8 mouse cellular contexts compared by ENCODE assay signal in the genomic region with DNA sequence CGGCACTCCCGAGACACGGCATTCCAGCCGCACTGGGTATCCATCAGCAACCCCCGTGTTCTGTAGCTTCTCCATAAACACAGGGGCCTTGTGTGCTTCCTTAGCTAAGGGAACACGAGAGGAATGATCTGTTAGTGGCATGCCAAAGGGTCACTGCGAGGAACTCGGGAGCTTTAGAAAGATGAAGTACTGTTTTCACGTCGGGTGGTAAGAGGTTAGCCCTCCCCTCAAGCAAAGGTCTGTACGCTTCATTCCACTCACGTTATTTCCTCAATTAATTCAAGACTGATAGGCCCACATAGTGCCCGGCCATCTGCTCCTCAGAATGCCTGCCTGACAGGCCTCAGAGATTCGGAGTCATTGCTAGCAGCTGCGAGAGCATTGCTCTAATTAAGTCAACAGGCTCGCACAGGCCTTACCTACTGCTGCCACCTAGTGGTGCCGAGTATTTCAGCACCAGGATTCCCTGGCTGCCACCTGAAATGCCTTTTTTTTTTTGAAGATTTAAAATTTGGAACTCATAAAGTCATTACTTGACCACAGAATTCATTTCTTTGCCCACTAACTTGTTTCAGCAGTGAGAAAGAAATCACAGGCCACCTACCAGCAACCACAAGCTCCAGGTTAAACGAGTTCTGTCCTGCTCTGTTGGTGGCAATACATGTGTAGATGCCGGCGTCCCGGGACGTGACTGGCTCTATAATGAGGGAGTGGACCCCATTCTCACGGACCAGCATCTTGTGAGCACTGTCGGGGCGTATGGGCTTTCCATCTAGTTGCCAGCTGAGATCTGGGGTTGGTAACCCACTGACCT. TPM values are rescaled to one million over a fixed set of nuclear protein-coding genes. Genes with fewer than 3 reads are reported as not detected.
DNase-seq lines count a peak whose midpoint lies in the region; ATAC-seq lines count a peak whose summit lies in the region.

No protein-coding gene starts in this region.

- 0 out of 2 replicates have a peak, but pooled peaks have one; percentile 52 for ATAC-seq in embryonic facial prominence, embryonic 13.5 days (ENCODE audit: insufficient number of reproducible peaks, insufficient read depth, low FRiP score, low TSS enrichment, low read depth)
- peak; percentile 54; the same call in 1 of the 2 replicates for ATAC-seq in liver, embryonic 11.5 days (replicated peaks; ENCODE audit: low FRiP score)
- peak; percentile 93 for ATAC-seq in neural tube, embryonic 13.5 days (ENCODE audit: low read depth)

- peaks cover 86% of the 10 kb centered on the region for H3K36me3 ChIP-seq in embryonic facial prominence, embryonic 13.5 days
- H3K36me3 ChIP-seq in heart, embryonic 10.5 days = peaks cover 92% of the 10 kb centered on the region
- 0 out of 2 replicates have a peak, but pooled peaks cover 2% of the 10 kb centered on the region for H3K36me3 ChIP-seq in liver, embryonic 11.5 days (ENCODE audit: control insufficient read depth, insufficient read depth, low read length)
- peaks cover 16% of the 10 kb centered on the region; the same call in 1 of the 2 replicates for H3K36me3 ChIP-seq in neural tube, embryonic 13.5 days

- H3K9me3 ChIP-seq in embryonic facial prominence, embryonic 13.5 days = no peaks in the 10 kb centered on the region
- no peaks in the 10 kb centered on the region for H3K9me3 ChIP-seq in heart, embryonic 10.5 days
- no peaks in the 10 kb centered on the region for H3K9me3 ChIP-seq in liver, embryonic 11.5 days (ENCODE audit: control insufficient read depth, low read length)
- H3K9me3 ChIP-seq in neural tube, embryonic 13.5 days = no peaks in the 10 kb centered on the region

- no peak overlapping the region for H3K4me3 ChIP-seq in embryonic facial prominence, embryonic 13.5 days
- no peak overlapping the region for H3K4me3 ChIP-seq in heart, embryonic 10.5 days
- no peak overlapping the region for H3K4me3 ChIP-seq in liver, embryonic 11.5 days (ENCODE audit: low read depth, low read length)
- peak overlapping the region; percentile 27 for H3K4me3 ChIP-seq in neural tube, embryonic 13.5 days

- H3K4me2 ChIP-seq in embryonic facial prominence, embryonic 13.5 days = no peak overlapping the region
- no peak overlapping the region for H3K4me2 ChIP-seq in liver, embryonic 11.5 days
- peak overlapping the region; percentile 49 for H3K4me2 ChIP-seq in neural tube, embryonic 13.5 days

- no peak overlapping the region for H3K9ac ChIP-seq in embryonic facial prominence, embryonic 13.5 days
- no peak overlapping the region for H3K9ac ChIP-seq in liver, embryonic 11.5 days (ENCODE audit: low read depth, low read length)
- peak overlapping the region; percentile 59; the same call in 1 of the 2 replicates for H3K9ac ChIP-seq in neural tube, embryonic 13.5 days

- WGBS in embryonic facial prominence, embryonic 13.5 days = 44% methylated on average over 25 of the region's 25 CpGs
- WGBS in heart, embryonic 10.5 days = 60% methylated on average over 25 of the region's 25 CpGs
- 57% methylated on average over 25 of the region's 25 CpGs for WGBS in liver, embryonic 11.5 days
- 20% methylated on average over 25 of the region's 25 CpGs for WGBS in neural tube, embryonic 13.5 days

- no peak overlapping the region for H3K27ac ChIP-seq in embryonic facial prominence, embryonic 13.5 days
- no peak overlapping the region for H3K27ac ChIP-seq in heart, embryonic 10.5 days
- H3K27ac ChIP-seq in liver, embryonic 11.5 days (ENCODE audit: low read depth, low read length) = no peak overlapping the region
- H3K27ac ChIP-seq in neural tube, embryonic 13.5 days (replicated peaks) = peak overlapping the region; percentile 92

- DNase-seq in CD4-positive helper T cell, adult 2 months (ENCODE audit: low read depth, low spot score) = peak; percentile 64
- DNase-seq in adrenal gland, postnatal 4 days (ENCODE audit: low spot score in 2 of 2) = peak; percentile 28 to 54
- peak; percentile 84 for DNase-seq in heart, embryonic 10.5 days (ENCODE audit: low spot score)
- DNase-seq in kidney, postnatal 10 days = peak; percentile 89
- DNase-seq in liver, embryonic 11.5 days (ENCODE audit: low spot score) = peak; percentile 65
- peak; percentile 89 for DNase-seq in testis, postnatal 10 days (ENCODE audit: low spot score)

- H3K27me3 ChIP-seq in embryonic facial prominence, embryonic 13.5 days = no peaks in the 10 kb centered on the region
- H3K27me3 ChIP-seq in heart, embryonic 10.5 days (ENCODE audit: insufficient read depth, poor library complexity, severe bottlenecking) = no peaks in the 10 kb centered on the region
- H3K27me3 ChIP-seq in liver, embryonic 11.5 days (replicated peaks; ENCODE audit: control insufficient read depth, insufficient read depth, low read length) = no peaks in the 10 kb centered on the region
- no peaks in the 10 kb centered on the region for H3K27me3 ChIP-seq in neural tube, embryonic 13.5 days

- peaks cover 4% of the 10 kb centered on the region; the same call in 1 of the 2 replicates for H3K4me1 ChIP-seq in embryonic facial prominence, embryonic 13.5 days
- H3K4me1 ChIP-seq in heart, embryonic 10.5 days = no peaks in the 10 kb centered on the region
- H3K4me1 ChIP-seq in liver, embryonic 11.5 days (replicated peaks; ENCODE audit: control insufficient read depth, insufficient read depth, low read length) = no peaks in the 10 kb centered on the region
- H3K4me1 ChIP-seq in neural tube, embryonic 13.5 days (replicated peaks) = peaks cover 35% of the 10 kb centered on the region

RNA-seq across cellular contexts. Expression of a gene that starts 28.6 kb away (rescaled TPM):
- 10 to 100 TPM; 54.6 to 65.9 TPM for total RNA-seq in adrenal gland, postnatal 4 days (2021)
- polyA plus RNA-seq in embryonic facial prominence, embryonic 13.5 days (2015; fragmentation: Nextera tagmentation; extraction: Ambion mirVana) = 29.5 and 32.5 TPM in 2 replicates
- polyA plus RNA-seq in heart, embryonic 10.5 days (2016; fragmentation: Nextera tagmentation; extraction: Ambion mirVana) = 30.1 and 31.7 TPM in 2 replicates
- polyA plus RNA-seq in liver, embryonic 11.5 days (2014; fragmentation: Nextera tagmentation; extraction: Ambion mirVana) = 33.3 and 37.3 TPM in 2 replicates
- 21.7 and 23.1 TPM in 2 replicates for polyA plus RNA-seq in neural tube, embryonic 13.5 days (2015; fragmentation: Nextera tagmentation; extraction: Ambion mirVana)
